Mouse (Mus musculus) heart, embryonic 15.5 days (tissue): ENCODE measurements around the gene Arl2. TPM values are rescaled to one million over a fixed set of nuclear protein-coding genes. Genes with fewer than 3 reads are reported as not detected.

Source experiments
- ATAC-seq: fragments of 200-750 bp; cut with Nextera tagmentation; replicated peaks from 2 replicates; pipeline ENCODE4 v1.8.0; 2017; ENCODE audit warnings: low read depth, moderate TSS enrichment; ENCODE audit not compliant: insufficient number of reproducible peaks, insufficient read depth, low FRiP score
- H3K27ac ChIP-seq: fragments of 300-500 bp; sonication (generic); 2 replicates; pipeline ENCODE4 v1.5.1; 2015; ENCODE audit warnings: mild to moderate bottlenecking, inconsistent platforms
- H3K27me3 ChIP-seq: fragments of 300-500 bp; sonication (generic); 2 replicates; pipeline ENCODE4 v1.6.1; 2015; ENCODE audit warnings: inconsistent platforms
- H3K36me3 ChIP-seq: fragments of 300-500 bp; sonication (generic); 2 replicates; pipeline ENCODE4 v1.6.1; 2015; ENCODE audit warnings: mild to moderate bottlenecking, inconsistent platforms
- H3K4me1 ChIP-seq: fragments of 300-500 bp; sonication (generic); replicated peaks from 2 replicates; pipeline ENCODE4 v1.6.1; 2015; ENCODE audit warnings: inconsistent platforms
- H3K4me2 ChIP-seq: fragments of 300-500 bp; sonication (generic); 2 replicates; pipeline ENCODE4 v1.6.1; 2015; ENCODE audit warnings: inconsistent platforms, mild to moderate bottlenecking, moderate library complexity
- H3K4me3 ChIP-seq: fragments of 300-500 bp; sonication (generic); 2 replicates; pipeline ENCODE4 v1.5.1; 2015; ENCODE audit warnings: mild to moderate bottlenecking, inconsistent platforms
- H3K9ac ChIP-seq: fragments of 300-500 bp; sonication (generic); 2 replicates; pipeline ENCODE4 v1.6.1; 2015; ENCODE audit warnings: mild to moderate bottlenecking, inconsistent platforms
- H3K9me3 ChIP-seq: fragments of 300-500 bp; sonication (generic); replicated peaks from 2 replicates; pipeline ENCODE4 v1.6.1; 2016; ENCODE audit warnings: inconsistent platforms
- WGBS: fragments of 180-500 bp; shearing (Covaris S2); methylation state at CpG from one replicate; pipeline ENCODE4 v1.1.7; 2015; ENCODE audit warnings: mixed read lengths; 5-methylcytosine and 5-hydroxymethylcytosine counted together
- polyA plus RNA-seq: library from polyadenylated mRNA; unstranded; fragments of >200 nt; fragmentation: Nextera tagmentation; extraction: Ambion mirVana; gene quantifications from 2 replicates; pipeline ENCODE4 v1.2.1, GENCODE M21; 2015

Arl2 gene
- polyA plus RNA-seq, 1 experiment from 2014 or later, result 74.7 TPM

DNA sequence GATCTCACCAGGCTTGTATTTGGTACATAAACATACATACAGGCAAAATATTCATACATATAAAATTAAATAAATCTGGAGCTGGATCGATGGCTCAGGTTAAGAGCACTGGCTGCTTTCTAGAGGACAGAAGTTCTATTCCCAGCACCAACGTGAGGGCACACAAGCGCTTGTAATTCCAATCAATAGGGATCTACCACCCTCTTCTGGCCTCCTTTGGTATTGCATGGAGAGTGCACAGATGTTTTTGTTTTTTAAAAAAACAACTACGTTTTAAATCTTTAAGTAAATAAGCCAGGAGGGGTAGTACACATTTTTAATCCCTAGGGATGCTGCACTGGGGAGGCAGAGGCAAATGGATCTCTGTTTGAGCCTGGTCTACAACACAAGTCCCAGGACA is 15.1 kb downstream of the Arl2 start:
- H3K27ac ChIP-seq, result no peak overlapping the region
- no peak overlapping the region for H3K9ac ChIP-seq
- H3K36me3 ChIP-seq, result no peaks in the 10 kb centered on the region
- no peak for ATAC-seq
- no peak overlapping the region for H3K4me2 ChIP-seq
- H3K9me3 ChIP-seq, result no peaks in the 10 kb centered on the region
- H3K4me1 ChIP-seq, result 0 out of 2 replicates have a peak, but pooled peaks cover 2% of the 10 kb centered on the region
- 22% methylated on average over 4 of the region's 4 CpGs for WGBS
- H3K4me3 ChIP-seq, result no peak overlapping the region
- H3K27me3 ChIP-seq, result no peaks in the 10 kb centered on the region

DNA sequence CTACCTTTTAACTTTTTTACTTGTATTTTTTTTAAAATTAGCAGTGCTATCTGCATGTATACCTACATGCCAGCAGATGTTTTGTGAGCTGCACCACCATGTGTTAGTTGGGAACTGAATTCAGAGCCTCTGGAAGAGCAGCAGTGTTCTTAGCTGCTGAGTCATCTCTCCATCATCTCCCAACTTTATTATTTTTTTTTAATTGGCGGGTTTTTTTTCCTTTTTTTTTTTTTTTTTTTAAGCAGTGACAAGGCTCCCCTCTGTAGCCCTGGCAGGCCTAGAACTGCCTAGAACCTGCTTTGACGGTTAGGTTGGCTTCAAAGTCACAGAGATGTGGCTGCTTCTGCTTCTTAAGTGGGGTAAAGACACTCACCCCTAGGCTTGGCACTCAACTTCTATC is 16.4 kb downstream of the Arl2 start:
- H3K4me2 ChIP-seq, result no peak overlapping the region
- H3K9me3 ChIP-seq, result no peaks in the 10 kb centered on the region
- no peaks in the 10 kb centered on the region for H3K27me3 ChIP-seq
- no peak overlapping the region for H3K27ac ChIP-seq
- 67% methylated on average over 2 of the region's 2 CpGs for WGBS
- 0 out of 2 replicates have a peak, but pooled peaks cover 3% of the 10 kb centered on the region for H3K36me3 ChIP-seq
- H3K9ac ChIP-seq, result no peak overlapping the region
- no peak overlapping the region for H3K4me3 ChIP-seq
- H3K4me1 ChIP-seq, result 0 out of 2 replicates have a peak, but pooled peaks cover 2% of the 10 kb centered on the region
- ATAC-seq, result no peak

- Histone ChIP-seq H3K4me1 (peaks cover 6% of the 10 kb centered on the region), H3K27ac (no peak overlapping the region), H3K4me2 (no peak overlapping the region), H3K9ac (no peak overlapping the region), H3K4me3 (no peak overlapping the region), H3K27me3 (no peaks in the 10 kb centered on the region), H3K9me3 (no peaks in the 10 kb centered on the region), H3K36me3 (0 out of 2 replicates have a peak, but pooled peaks cover 3% of the 10 kb centered on the region)
- 80% methylated on average over 8 of the region's 8 CpGs for WGBS
- ATAC-seq, result no peak
These were observed 18.0 kb downstream of the Arl2 start for GRCm38 (mm10) chr19:6123330-6123729.

DNA sequence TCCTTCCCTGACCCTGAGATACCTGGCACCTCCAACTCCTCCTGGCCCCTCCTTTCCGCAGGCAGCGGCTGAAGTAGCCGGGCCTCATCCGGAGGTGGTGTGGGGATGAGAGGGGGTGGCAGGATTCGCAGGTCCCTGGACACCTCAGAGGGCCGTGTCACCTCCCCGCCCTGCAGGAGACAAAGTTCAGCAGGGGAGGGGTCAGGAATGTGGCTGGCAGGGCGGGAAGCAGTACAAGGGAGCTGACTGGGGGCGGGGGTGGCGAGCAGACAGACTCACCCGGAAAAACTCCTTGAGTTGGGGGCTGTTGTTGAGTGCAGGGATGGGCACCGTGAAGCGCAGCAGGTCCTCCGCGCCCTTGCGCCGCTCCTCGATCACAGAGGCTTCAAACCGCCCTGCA is 19.6 kb downstream of the Arl2 start:
- no peak overlapping the region for H3K4me2 ChIP-seq
- 0 out of 2 replicates have a peak, but pooled peaks cover 3% of the 10 kb centered on the region for H3K36me3 ChIP-seq
- WGBS, result 32% methylated on average over 19 of the region's 19 CpGs
- no peaks in the 10 kb centered on the region for H3K9me3 ChIP-seq
- H3K27ac ChIP-seq, result no peak overlapping the region
- H3K4me3 ChIP-seq, result no peak overlapping the region
- no peaks in the 10 kb centered on the region for H3K27me3 ChIP-seq
- H3K9ac ChIP-seq, result no peak overlapping the region
- no peak for ATAC-seq
- H3K4me1 ChIP-seq, result peaks cover 15% of the 10 kb centered on the region

DNA sequence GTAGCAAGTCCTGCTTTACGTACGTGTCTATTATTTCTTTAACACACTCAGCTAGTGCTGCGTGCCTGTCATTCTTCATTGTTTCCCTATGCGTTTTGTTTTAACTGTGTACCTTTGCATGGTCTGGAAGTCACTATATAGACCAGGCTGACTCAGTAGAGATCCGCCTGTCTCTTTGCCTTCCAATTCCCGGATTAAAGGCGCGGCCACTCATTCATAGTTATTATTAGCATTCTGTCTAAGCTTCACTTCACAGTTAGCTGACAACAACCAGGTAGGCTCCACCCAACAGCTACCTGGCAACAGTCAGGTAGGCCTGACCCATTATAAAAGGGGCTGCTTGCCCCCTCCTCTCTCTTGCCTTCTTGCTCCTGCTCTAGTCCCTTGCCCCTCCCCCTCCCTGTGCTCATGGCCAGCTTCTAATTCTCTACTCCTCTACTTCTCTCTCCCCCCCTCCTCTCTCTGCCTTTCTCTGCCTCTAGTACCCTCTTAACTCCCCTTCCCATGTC is 22.6 kb downstream of the Arl2 start:
- H3K36me3 ChIP-seq, result peaks cover 23% of the 10 kb centered on the region
- no peaks in the 10 kb centered on the region for H3K9me3 ChIP-seq
- H3K27ac ChIP-seq, result peak overlapping the region; percentile 99
- WGBS, result 2% methylated on average over 8 of the region's 8 CpGs
- peak overlapping the region; percentile 71 for H3K4me3 ChIP-seq
- H3K27me3 ChIP-seq, result no peaks in the 10 kb centered on the region
- peaks cover 24% of the 10 kb centered on the region for H3K4me1 ChIP-seq
- ATAC-seq, result no peak
- peak overlapping the region; percentile 93 for H3K4me2 ChIP-seq
- peak overlapping the region; percentile 79 for H3K9ac ChIP-seq

GRCm38 (mm10) chr19:6117986-6118676 is 23.2 kb downstream of the Arl2 start, which contains the start of gene Sac3d1:
Gene Sac3d1, minus strand, starts transcription at chr19:6118650.
- Histone ChIP-seq H3K4me2 (peak within 1 kb of the TSS; percentile 93), H3K27ac (peak within 1 kb of the TSS; percentile 99), H3K4me1 (peaks cover 24% of the 10 kb centered on the region), H3K27me3 (no peaks in the 10 kb centered on the region), H3K9ac (peak within 1 kb of the TSS; percentile 79), H3K4me3 (peak within 1 kb of the TSS; percentile 71), H3K36me3 (peaks cover 23% of the 10 kb centered on the region), H3K9me3 (no peaks in the 10 kb centered on the region)
- WGBS, result under 1% methylated on average over 77 of the region's 77 CpGs
- ATAC-seq, result peak; percentile 84

GRCm38 (mm10) chr19:6117346-6117985 is 23.9 kb downstream of the Arl2 start:
- ATAC-seq, result no peak
- peak overlapping the region; percentile 93 for H3K4me2 ChIP-seq
- H3K4me3 ChIP-seq, result peak overlapping the region; percentile 71
- no peaks in the 10 kb centered on the region for H3K9me3 ChIP-seq
- H3K36me3 ChIP-seq, result peaks cover 23% of the 10 kb centered on the region
- no peaks in the 10 kb centered on the region for H3K27me3 ChIP-seq
- peaks cover 24% of the 10 kb centered on the region for H3K4me1 ChIP-seq
- peak overlapping the region; percentile 79 for H3K9ac ChIP-seq
- WGBS, result 4% methylated on average over 32 of the region's 32 CpGs
- H3K27ac ChIP-seq, result peak overlapping the region; percentile 99

GRCm38 (mm10) chr19:6116113-6116850 is 25.1 kb downstream of the Arl2 start:
- Histone ChIP-seq H3K4me2 (peak overlapping the region; percentile 93), H3K27ac (peak overlapping the region; percentile 33; the same call in 1 of the 2 replicates), H3K36me3 (peaks cover 23% of the 10 kb centered on the region), H3K9ac (peak overlapping the region; percentile 3; the same call in 1 of the 2 replicates), H3K9me3 (no peaks in the 10 kb centered on the region), H3K27me3 (no peaks in the 10 kb centered on the region), H3K4me1 (peaks cover 24% of the 10 kb centered on the region), H3K4me3 (peak overlapping the region; percentile 71)
- ATAC-seq, result no peak
- WGBS, result 82% methylated on average over 15 of the region's 15 CpGs

DNA sequence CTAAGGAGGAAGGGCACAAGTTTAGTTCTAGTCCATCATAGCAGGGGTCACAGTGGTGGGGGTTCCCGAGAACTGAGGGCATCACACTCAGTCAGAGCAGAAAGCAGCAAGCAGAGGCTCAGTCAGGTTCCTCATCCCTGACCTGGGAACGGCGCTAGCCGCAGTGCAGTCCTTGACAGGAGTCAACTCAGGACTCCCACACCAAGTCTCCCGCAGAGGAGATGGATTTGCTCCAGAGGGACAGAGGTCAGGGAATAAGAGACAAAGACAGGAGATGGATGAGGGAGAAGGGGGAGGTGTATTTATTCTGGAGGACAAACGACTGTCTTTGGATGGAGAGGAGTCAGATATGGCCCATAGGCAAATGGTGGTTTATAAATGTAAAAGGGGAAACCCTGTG is 28.2 kb downstream of the Arl2 start:
- peaks cover 20% of the 10 kb centered on the region for H3K36me3 ChIP-seq
- no peak overlapping the region for H3K4me3 ChIP-seq
- no peak overlapping the region for H3K27ac ChIP-seq
- H3K27me3 ChIP-seq, result no peaks in the 10 kb centered on the region
- no peak overlapping the region for H3K9ac ChIP-seq
- ATAC-seq, result no peak
- peaks cover 18% of the 10 kb centered on the region for H3K4me1 ChIP-seq
- H3K4me2 ChIP-seq, result no peak overlapping the region
- no peaks in the 10 kb centered on the region for H3K9me3 ChIP-seq
- 51% methylated on average over 6 of the region's 6 CpGs for WGBS

DNA sequence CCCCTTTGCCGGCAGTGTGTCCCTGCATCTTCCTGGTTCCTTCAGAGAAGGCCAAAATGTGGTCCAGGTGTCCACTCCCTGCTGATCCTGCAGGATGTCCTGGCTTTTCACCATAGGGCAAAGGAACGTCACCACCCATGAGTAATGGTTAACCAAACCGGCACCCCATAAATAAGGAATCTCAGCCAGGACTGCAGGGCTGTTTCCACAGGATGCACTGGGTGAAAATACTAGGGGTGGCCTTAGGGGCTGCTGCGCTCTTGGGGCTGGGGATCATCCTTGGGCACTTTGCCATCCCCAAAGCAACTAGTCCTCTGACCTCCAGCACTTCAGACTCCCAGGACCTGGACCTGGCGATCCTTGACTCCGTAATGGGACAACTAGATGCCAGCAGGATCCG is 35.8 kb downstream of the Arl2 start, which contains the start of gene Naaladl1:
Gene Naaladl1, plus strand, starts transcription at position 197 of the 400 bp plus-strand sequence.
- no peak within 1 kb of the TSS for H3K9ac ChIP-seq
- no peaks in the 10 kb centered on the region for H3K4me1 ChIP-seq
- no peak for ATAC-seq
- H3K36me3 ChIP-seq, result no peaks in the 10 kb centered on the region
- WGBS, result 86% methylated on average over 7 of the region's 7 CpGs
- H3K9me3 ChIP-seq, result no peaks in the 10 kb centered on the region
- no peaks in the 10 kb centered on the region for H3K27me3 ChIP-seq
- H3K4me2 ChIP-seq, result no peak within 1 kb of the TSS
- no peak within 1 kb of the TSS for H3K27ac ChIP-seq
- H3K4me3 ChIP-seq, result no peak within 1 kb of the TSS

GRCm38 (mm10) chr19:6104476-6104875 is 36.9 kb downstream of the Arl2 start:
- Histone ChIP-seq H3K36me3 (no peaks in the 10 kb centered on the region), H3K9me3 (no peaks in the 10 kb centered on the region), H3K4me3 (no peak overlapping the region), H3K4me1 (no peaks in the 10 kb centered on the region), H3K27ac (no peak overlapping the region), H3K9ac (no peak overlapping the region), H3K4me2 (no peak overlapping the region), H3K27me3 (no peaks in the 10 kb centered on the region)
- WGBS, result 52% methylated on average over 4 of the region's 4 CpGs
- ATAC-seq, result no peak
